Comparison of ENCODE assay signal across 17 mouse cellular contexts in the genomic region with DNA sequence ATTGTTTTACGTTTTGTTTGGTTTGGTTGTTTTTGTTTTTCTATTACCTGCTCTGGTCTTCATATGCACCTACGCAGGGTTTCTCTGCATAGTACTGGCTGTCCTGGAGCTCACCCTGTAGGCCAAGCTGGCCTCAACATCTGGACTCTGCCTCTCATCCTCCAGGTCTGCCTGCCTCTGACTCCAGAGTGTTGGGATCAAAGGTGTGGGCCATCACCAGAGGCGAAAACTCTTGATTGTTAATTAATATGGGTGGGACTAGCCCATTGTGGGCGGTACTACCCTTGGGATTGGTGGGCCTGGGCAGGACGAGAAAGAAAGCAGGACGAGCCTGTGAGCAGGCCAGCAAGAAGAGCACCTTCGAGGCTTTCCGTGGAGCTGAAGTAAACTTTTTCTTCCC. TPM values are rescaled to one million over a fixed set of nuclear protein-coding genes. Genes with fewer than 3 reads are reported as not detected.
DNase-seq lines count a peak whose midpoint lies in the region; ATAC-seq and TF ChIP-seq lines count a peak whose summit lies in the region.
"Had no signal": no experiment of that assay in that cellular context is flagged by ENCODE, and none has a peak within 500 bp of the region (broad histone marks: within the 10 kb centered on the region; RNA-seq: fewer than 3 reads in every experiment).

No protein-coding gene starts in this region.

- H3K9ac ChIP-seq in liver, adult 2 months (ENCODE audit: low read depth, low read length) = no peak overlapping the region
- H3K9ac ChIP-seq in liver, embryonic 12.5 days = no peak overlapping the region
- no peak overlapping the region for H3K9ac ChIP-seq in ES-E14 (ENCODE audit: insufficient read depth, low read depth, low read length, poor library complexity, severe bottlenecking)
- no peak overlapping the region for H3K9ac ChIP-seq in midbrain, postnatal 0 days (replicated peaks; ENCODE audit: low read length, poor library complexity, severe bottlenecking)
- H3K9ac ChIP-seq: forebrain, embryonic 15.5 days; neural tube, embryonic 13.5 days had no signal

- H3K4me1 ChIP-seq in liver, adult 2 months (ENCODE audit: control insufficient read depth, insufficient read depth, low read length) = peaks cover 2% of the 10 kb centered on the region
- no peaks in the 10 kb centered on the region for H3K4me1 ChIP-seq in liver, embryonic 12.5 days
- H3K4me1 ChIP-seq in ES-E14 (ENCODE audit: control insufficient read depth in 2 of 2, insufficient read depth in 2 of 2, low read length in 2 of 2, poor library complexity in 1 of 2) = peaks cover 0 to 10% of the 10 kb centered on the region in 2 experiments; a peak in 2 of 4 replicates
- no peaks in the 10 kb centered on the region; the same call in 1 of the 2 replicates for H3K4me1 ChIP-seq in kidney, adult 2 months (ENCODE audit: control insufficient read depth, insufficient read depth, low read length)
- H3K4me1 ChIP-seq in midbrain, postnatal 0 days (ENCODE audit: insufficient read depth, low read length) = no peaks in the 10 kb centered on the region
- H3K4me1 ChIP-seq: forebrain, embryonic 15.5 days; neural tube, embryonic 13.5 days had no signal

- no peak overlapping the region for H3K27ac ChIP-seq in liver, adult 2 months (replicated peaks; ENCODE audit: insufficient read depth, low read depth, low read length)
- H3K27ac ChIP-seq in liver, embryonic 12.5 days = no peak overlapping the region
- H3K27ac ChIP-seq in ES-E14 (ENCODE audit: insufficient read depth, low read depth, low read length, poor library complexity, severe bottlenecking) = no peak overlapping the region
- H3K27ac ChIP-seq in kidney, adult 2 months (ENCODE audit: insufficient read depth, low read depth, low read length) = no peak overlapping the region
- H3K27ac ChIP-seq in midbrain, postnatal 0 days (ENCODE audit: low read depth, low read length) = no peak overlapping the region
- H3K27ac ChIP-seq: forebrain, embryonic 15.5 days; neural tube, embryonic 13.5 days had no signal

- TF ChIP-seq CTCF in liver, adult 2 months (IDR thresholded peaks at IDR 0.05; ENCODE audit: low read depth, low read length) = peak; percentile 27; the same call in 1 of the 2 replicates
- TF ChIP-seq CTCF in kidney, adult 2 months (conservative IDR thresholded peaks at IDR 0.05; ENCODE audit: insufficient read depth, insufficient read length, low read depth, low read length) = peak; percentile 55; the same call in 1 of the 2 replicates
- no peak for TF ChIP-seq CTCF in midbrain, postnatal 0 days (IDR thresholded peaks at IDR 0.05)

- H3K36me3 ChIP-seq in liver, adult 2 months (ENCODE audit: control insufficient read depth, insufficient read depth, low read length) = no peaks in the 10 kb centered on the region
- no peaks in the 10 kb centered on the region for H3K36me3 ChIP-seq in liver, embryonic 12.5 days
- H3K36me3 ChIP-seq in ES-E14 (ENCODE audit: control insufficient read depth, insufficient read depth, low read length, poor library complexity, severe bottlenecking) = no peaks in the 10 kb centered on the region
- H3K36me3 ChIP-seq in kidney, adult 2 months (ENCODE audit: control insufficient read depth, insufficient read depth, low read length) = no peaks in the 10 kb centered on the region
- no peaks in the 10 kb centered on the region for H3K36me3 ChIP-seq in midbrain, postnatal 0 days (ENCODE audit: insufficient read depth, low read length)
- H3K36me3 ChIP-seq: forebrain, embryonic 15.5 days; neural tube, embryonic 13.5 days had no signal

- peaks cover 9% of the 10 kb centered on the region for H3K27me3 ChIP-seq in liver, adult 2 months (ENCODE audit: control insufficient read depth, insufficient read depth, low read length)
- H3K27me3 ChIP-seq in liver, embryonic 12.5 days (replicated peaks) = no peaks in the 10 kb centered on the region
- H3K27me3 ChIP-seq in kidney, adult 2 months (replicated peaks; ENCODE audit: control insufficient read depth, insufficient read depth, low read length) = no peaks in the 10 kb centered on the region
- H3K27me3 ChIP-seq in midbrain, postnatal 0 days (ENCODE audit: insufficient read depth, low read length) = no peaks in the 10 kb centered on the region
- H3K27me3 ChIP-seq: neural tube, embryonic 13.5 days had no signal

- no peak overlapping the region for H3K4me2 ChIP-seq in liver, embryonic 12.5 days
- H3K4me2 ChIP-seq in midbrain, postnatal 0 days (ENCODE audit: low read depth, low read length, poor library complexity, severe bottlenecking) = no peak overlapping the region
- H3K4me2 ChIP-seq: forebrain, embryonic 15.5 days; neural tube, embryonic 13.5 days had no signal

- no peak overlapping the region for H3K4me3 ChIP-seq in liver, adult 2 months (ENCODE audit: insufficient read depth, low read depth, low read length)
- H3K4me3 ChIP-seq in liver, embryonic 12.5 days = no peak overlapping the region
- peak overlapping the region in 1 of 2 experiments; percentile 31; a peak in 1 of 4 replicates for H3K4me3 ChIP-seq in ES-E14 (ENCODE audit: insufficient read depth in 1 of 2, low read depth in 1 of 2, low read length in 2 of 2, poor library complexity in 1 of 2, severe bottlenecking in 1 of 2)
- H3K4me3 ChIP-seq in kidney, adult 2 months (ENCODE audit: insufficient read depth, low read depth, low read length) = no peak overlapping the region
- H3K4me3 ChIP-seq in midbrain, postnatal 0 days (ENCODE audit: low read depth, low read length) = no peak overlapping the region
- H3K4me3 ChIP-seq: forebrain, embryonic 15.5 days; neural tube, embryonic 13.5 days had no signal

- in situ Hi-C loops in ES-E14 (cut with MboI; ENCODE audit: low sequenced_read_pairs in 2 of 2, unreplicated experiment in 2 of 2) = no loop called here

- H3K9me3 ChIP-seq in liver, embryonic 12.5 days (replicated peaks) = no peaks in the 10 kb centered on the region
- H3K9me3 ChIP-seq in ES-E14 (ENCODE audit: control insufficient read depth, insufficient read depth, low read depth, low read length) = no peaks in the 10 kb centered on the region
- no peaks in the 10 kb centered on the region for H3K9me3 ChIP-seq in midbrain, postnatal 0 days (ENCODE audit: low read length)
- H3K9me3 ChIP-seq: forebrain, embryonic 15.5 days; neural tube, embryonic 13.5 days had no signal

- no peak for ATAC-seq in liver, embryonic 12.5 days
- no peak for ATAC-seq in erythroblast, adult 5-6 weeks (replicated peaks; ENCODE audit: low FRiP score, poor library complexity, severe bottlenecking)
- ATAC-seq in midbrain, postnatal 0 days (ENCODE audit: low FRiP score) = no peak
- ATAC-seq: forebrain, embryonic 15.5 days; midbrain, embryonic 16.5 days had no signal

- WGBS in liver, adult 2 months = 56% methylated on average over 8 of the region's 8 CpGs
- 47% methylated on average over 8 of the region's 8 CpGs for WGBS in liver, embryonic 12.5 days (ENCODE audit: insufficient replicate concordance)
- WGBS in kidney, adult 2 months = 32% methylated on average over 8 of the region's 8 CpGs
- WGBS in midbrain, postnatal 0 days = 49% methylated on average over 8 of the region's 8 CpGs

- TF ChIP-seq POLR2A in liver, adult 2 months (IDR thresholded peaks at IDR 0.05; ENCODE audit: extremely low read depth, insufficient read depth, low read length) = no peak
- no peak for TF ChIP-seq POLR2A in kidney, adult 2 months (IDR thresholded peaks at IDR 0.05; ENCODE audit: low read depth, low read length)

- DNase-seq in liver, adult 2 months (ENCODE audit: extremely low read depth, low read depth, low spot score) = no peak
- DNase-seq in ES-E14 (ENCODE audit: low read depth, low spot score) = peak; percentile 31
- peak; percentile 88 for DNase-seq in kidney, adult 2 months
- DNase-seq in kidney, postnatal 25 days = peak; percentile 70 to 85
- DNase-seq in embryo, embryonic 9.5 days (ENCODE audit: extremely low spot score) = no peak
- DNase-seq in midbrain, postnatal 0 days (ENCODE audit: low spot score) = no peak
- DNase-seq: adrenal gland, postnatal 25 days; cerebellum, adult 9-10 months; embryo, embryonic 11 days; heart, postnatal 36 days; layer of hippocampus, adult 9-11 months; thymus, postnatal 25 days had no signal

- H3K79me2 ChIP-seq in liver, adult 2 months (ENCODE audit: control insufficient read depth, insufficient read depth, low read length) = no peaks in the 10 kb centered on the region

TF ChIP-seq in ES-E14, 5 proteins besides CTCF, POLR2A, EP300 and RAD21:
- TF ChIP-seq ZNF384 (IDR thresholded peaks at IDR 0.05; ENCODE audit: low read depth, low read length) (no peak), HCFC1 (IDR thresholded peaks at IDR 0.05; ENCODE audit: borderline replicate concordance, insufficient read depth, low read length) (no peak), ZC3H11A (IDR thresholded peaks at IDR 0.05; ENCODE audit: borderline replicate concordance, low read depth, low read length) (no peak), CHD2 (IDR thresholded peaks at IDR 0.05; ENCODE audit: low read depth, low read length) (no peak), MAFK (IDR thresholded peaks at IDR 0.05; ENCODE audit: insufficient read depth, low read depth, low read length) (no peak)

RNA-seq across cellular contexts. Expression of gene Rnf7, which starts 54.4 kb away (rescaled TPM):
- total RNA-seq in liver, adult 2 months (2014; rRNA removed) = 65.5 and 79.4 TPM in 2 replicates
- polyA plus RNA-seq in liver, adult 2 months (2012; rRNA removed) = 63.4 and 90.8 TPM in 2 replicates
- 104 and 110 TPM in 2 replicates for polyA plus RNA-seq in liver, embryonic 12.5 days (2016; fragmentation: Nextera tagmentation; extraction: Ambion mirVana)
- 152 and 198 TPM in 2 replicates for total RNA-seq in ES-E14 (2012; rRNA removed)
- polyA plus RNA-seq in kidney, adult 2 months (2012; rRNA removed) = 229 and 261 TPM in 2 replicates
- 30.1 and 58.8 TPM in 2 replicates for total RNA-seq in erythroblast, adult 5-6 weeks (2015; ENCODE audit: low replicate concordance)
- 10.6 and 18.3 TPM in 2 replicates for total RNA-seq in erythroblast, adult 5-6 weeks (2017; ENCODE audit: low replicate concordance)
- total RNA-seq in midbrain, postnatal 0 days (2014; rRNA removed) = 267 and 406 TPM in 2 replicates
- polyA plus RNA-seq in midbrain, postnatal 0 days (2015; fragmentation: Nextera tagmentation; extraction: Ambion mirVana) = 215 and 217 TPM in 2 replicates

RNA-seq across cellular contexts. Expression of gene Atp1b3, which starts 59.8 kb away (rescaled TPM):
- 22.3 and 28.0 TPM in 2 replicates for total RNA-seq in liver, adult 2 months (2014; rRNA removed)
- polyA plus RNA-seq in liver, adult 2 months (2012; rRNA removed) = 13.5 and 14.7 TPM in 2 replicates
- polyA plus RNA-seq in liver, embryonic 12.5 days (2016; fragmentation: Nextera tagmentation; extraction: Ambion mirVana) = 99.5 and 101 TPM in 2 replicates
- 131 and 132 TPM in 2 replicates for total RNA-seq in ES-E14 (2012; rRNA removed)
- polyA plus RNA-seq in kidney, adult 2 months (2012; rRNA removed) = 64.4 and 71.0 TPM in 2 replicates
- total RNA-seq in erythroblast, adult 5-6 weeks (2015; ENCODE audit: low replicate concordance) = 55.0 and 62.6 TPM in 2 replicates
- 44.9 and 64.3 TPM in 2 replicates for total RNA-seq in erythroblast, adult 5-6 weeks (2017; ENCODE audit: low replicate concordance)
- total RNA-seq in midbrain, postnatal 0 days (2014; rRNA removed) = 69.1 and 84.3 TPM in 2 replicates
- 188 and 190 TPM in 2 replicates for polyA plus RNA-seq in midbrain, postnatal 0 days (2015; fragmentation: Nextera tagmentation; extraction: Ambion mirVana)

Comparison
In these comparisons a context has a peak if more than half of its experiments do, and no peak if none do; other contexts are left out.
1. DNase-seq: peak in ES-E14 (single experiment), kidney, adult 2 months (single experiment) and kidney, postnatal 25 days (2 of 2); none in liver, adult 2 months (single experiment), embryo, embryonic 9.5 days (single experiment) and midbrain, postnatal 0 days (single experiment).